Mouse (Mus musculus) hindbrain, embryonic 16.5 days (tissue): Measurements from ENCODE around the gene Adss. TPM values are rescaled to one million over a fixed set of nuclear protein-coding genes. Genes with fewer than 3 reads are reported as not detected.
"Not testable (repeated sequence)": the region's sequence is repeated elsewhere in the genome, so short reads cannot be mapped to it uniquely, and the experiment has no call there.

Experiments
- ATAC-seq: fragments of 200-750 bp; cut with Nextera tagmentation; 2 replicates; pipeline ENCODE4 v1.8.0; 2017; ENCODE audit warnings: moderate TSS enrichment, moderate library complexity
- H3K27ac ChIP-seq: fragments of 300-500 bp; sonication (generic); 2 replicates; pipeline ENCODE4 v1.5.1; 2014; ENCODE audit warnings: low read depth, mild to moderate bottlenecking, control low read depth, low read length, moderate library complexity
- H3K27me3 ChIP-seq: fragments of 300-500 bp; sonication (generic); replicated peaks from 2 replicates; pipeline ENCODE4 v1.6.1; 2014; ENCODE audit warnings: low read length; ENCODE audit not compliant: control insufficient read depth, insufficient read depth
- H3K36me3 ChIP-seq: fragments of 300-500 bp; sonication (generic); 2 replicates; pipeline ENCODE4 v1.6.1; 2014; ENCODE audit warnings: mild to moderate bottlenecking, low read length, moderate library complexity, mixed read lengths; ENCODE audit not compliant: control insufficient read depth, insufficient read depth
- H3K4me1 ChIP-seq: fragments of 300-500 bp; sonication (generic); 2 replicates; pipeline ENCODE4 v1.6.1; 2014; ENCODE audit warnings: low read depth, low read length; ENCODE audit not compliant: control insufficient read depth, insufficient read depth
- H3K4me2 ChIP-seq: fragments of 300-500 bp; sonication (generic); 2 replicates; pipeline ENCODE4 v1.6.1; 2014; ENCODE audit warnings: mild to moderate bottlenecking, low read length, control low read depth, moderate library complexity
- H3K4me3 ChIP-seq: fragments of 300-500 bp; sonication (generic); 2 replicates; pipeline ENCODE4 v1.5.1; 2014; ENCODE audit warnings: mild to moderate bottlenecking, low read length, control low read depth, moderate library complexity
- H3K9ac ChIP-seq: fragments of 300-500 bp; sonication (generic); 2 replicates; pipeline ENCODE4 v1.6.1; 2014; ENCODE audit warnings: low read depth, mild to moderate bottlenecking, control low read depth, low read length, moderate library complexity
- H3K9me3 ChIP-seq: fragments of 300-500 bp; sonication (generic); 2 replicates; pipeline ENCODE4 v1.6.1; 2014; ENCODE audit warnings: mild to moderate bottlenecking, low read length, moderate library complexity; ENCODE audit not compliant: control insufficient read depth
- WGBS: fragments of 180-500 bp; shearing (Covaris S2); extraction: QIAGEN DNeasy Blood & Tissue Kit; methylation state at CpG from one replicate; pipeline ENCODE4 v1.1.7; 2014; 5-methylcytosine and 5-hydroxymethylcytosine counted together
- polyA plus RNA-seq: library from polyadenylated mRNA; unstranded; fragments of >200 nt; fragmentation: Nextera tagmentation; extraction: Ambion mirVana; gene quantifications from 2 replicates; pipeline ENCODE4 v1.2.1, GENCODE M21; 2015

The Adss gene
- 55.4 and 57.4 TPM in 2 replicates for polyA plus RNA-seq

GRCm38 (mm10) chr1:177796193-177796939 lies at the start of gene Adss:
Gene Adss (minus strand): TSS chr1:177796511.
- no peaks in the 10 kb centered on the region for H3K9me3 ChIP-seq
- H3K9ac ChIP-seq, result peak within 1 kb of the TSS; percentile 94
- H3K36me3 ChIP-seq, result no peaks in the 10 kb centered on the region
- peak; percentile 98 for ATAC-seq
- H3K4me1 ChIP-seq, result peaks cover 13% of the 10 kb centered on the region
- H3K27ac ChIP-seq, result peak within 1 kb of the TSS; percentile 92
- peak within 1 kb of the TSS; percentile 70 for H3K4me2 ChIP-seq
- no peaks in the 10 kb centered on the region for H3K27me3 ChIP-seq
- H3K4me3 ChIP-seq, result peak within 1 kb of the TSS; percentile 99
- WGBS, result under 1% methylated on average over 55 of the region's 64 CpGs

- WGBS, result 57% methylated on average over 3 of the region's 3 CpGs
- H3K9me3 ChIP-seq, H3K9ac ChIP-seq, H3K36me3 ChIP-seq, H3K27me3 ChIP-seq, H3K4me2 ChIP-seq, H3K4me3 ChIP-seq, H3K4me1 ChIP-seq, H3K27ac ChIP-seq, ATAC-seq: not testable (repeated sequence)
These were observed 49.5 kb upstream of the Adss start for GRCm38 (mm10) chr1:177845812-177846211.

- H3K27me3 ChIP-seq, H3K27ac ChIP-seq, H3K4me2 ChIP-seq, H3K36me3 ChIP-seq, H3K4me3 ChIP-seq, ATAC-seq, H3K9ac ChIP-seq, H3K4me1 ChIP-seq, H3K9me3 ChIP-seq: not testable (repeated sequence)
- WGBS, result 85% methylated on average over 4 of the region's 4 CpGs
These were observed 31.5 kb upstream of the Adss start for GRCm38 (mm10) chr1:177827776-177828175.

GRCm38 (mm10) chr1:177806772-177807171 lies 10.5 kb upstream of the Adss start:
- not testable (repeated sequence) for H3K9me3 ChIP-seq, H3K4me2 ChIP-seq, H3K9ac ChIP-seq, ATAC-seq, H3K36me3 ChIP-seq, H3K27ac ChIP-seq, H3K4me1 ChIP-seq, H3K4me3 ChIP-seq, H3K27me3 ChIP-seq
- WGBS, result 31% methylated on average over 1 of the region's 1 CpGs

GRCm38 (mm10) chr1:177803511-177803910 lies 7.2 kb upstream of the Adss start:
- Histone ChIP-seq H3K4me1 (no peaks in the 10 kb centered on the region), H3K4me2 (no peak overlapping the region), H3K4me3 (no peak overlapping the region), H3K9me3 (no peaks in the 10 kb centered on the region), H3K27ac (no peak overlapping the region), H3K36me3 (no peaks in the 10 kb centered on the region), H3K27me3 (no peaks in the 10 kb centered on the region), H3K9ac (no peak overlapping the region)
- WGBS, result 81% methylated on average over 2 of the region's 2 CpGs
- no peak for ATAC-seq

- Histone ChIP-seq H3K4me2 (no peak overlapping the region), H3K27ac (no peak overlapping the region), H3K36me3 (no peaks in the 10 kb centered on the region), H3K9ac (no peak overlapping the region), H3K4me1 (peaks cover 12% of the 10 kb centered on the region), H3K9me3 (no peaks in the 10 kb centered on the region), H3K4me3 (no peak overlapping the region), H3K27me3 (no peaks in the 10 kb centered on the region)
- ATAC-seq, result no peak
- 77% methylated on average over 8 of the region's 8 CpGs for WGBS
These were observed 942 bp upstream of the Adss start for GRCm38 (mm10) chr1:177797151-177797755.

GRCm38 (mm10) chr1:177795421-177796192 lies 704 bp downstream of the Adss start:
- H3K27me3 ChIP-seq, result no peaks in the 10 kb centered on the region
- H3K27ac ChIP-seq, result peak overlapping the region; percentile 92
- WGBS, result under 1% methylated on average over 41 of the region's 41 CpGs
- H3K4me1 ChIP-seq, result peaks cover 13% of the 10 kb centered on the region
- no peak; the same call in 1 of the 2 replicates for ATAC-seq
- H3K4me2 ChIP-seq, result peak overlapping the region; percentile 70
- peak overlapping the region; percentile 94 for H3K9ac ChIP-seq
- no peaks in the 10 kb centered on the region for H3K36me3 ChIP-seq
- no peaks in the 10 kb centered on the region for H3K9me3 ChIP-seq
- H3K4me3 ChIP-seq, result peak overlapping the region; percentile 99

- no peak for ATAC-seq
- H3K36me3 ChIP-seq, result no peaks in the 10 kb centered on the region
- H3K4me1 ChIP-seq, result peaks cover 13% of the 10 kb centered on the region
- no peak overlapping the region for H3K27ac ChIP-seq
- peak overlapping the region; percentile 70 for H3K4me2 ChIP-seq
- 4% methylated on average over 8 of the region's 8 CpGs for whole genome bisulfite sequencing
- peak overlapping the region; percentile 99 for H3K4me3 ChIP-seq
- no peaks in the 10 kb centered on the region for H3K27me3 ChIP-seq
- peak overlapping the region; percentile 46 for H3K9ac ChIP-seq
- no peaks in the 10 kb centered on the region for H3K9me3 ChIP-seq
These were observed 1.4 kb downstream of the Adss start for GRCm38 (mm10) chr1:177794866-177795265.

- Histone ChIP-seq H3K4me1 (peaks cover 13% of the 10 kb centered on the region), H3K36me3 (no peaks in the 10 kb centered on the region), H3K27ac (no peak overlapping the region), H3K9me3 (no peaks in the 10 kb centered on the region; the same call in 1 of the 2 replicates), H3K9ac (no peak overlapping the region), H3K4me2 (no peak overlapping the region), H3K27me3 (no peaks in the 10 kb centered on the region), H3K4me3 (no peak overlapping the region)
- 91% methylated on average over 3 of the region's 3 CpGs for WGBS
- no peak for ATAC-seq
These were observed 3.5 kb downstream of the Adss start for GRCm38 (mm10) chr1:177792835-177793234.
